Mouse (Mus musculus): ENCODE results near the gene Apba2. TPM values are rescaled to one million over a fixed set of nuclear protein-coding genes. Genes with fewer than 3 reads are reported as not detected.

The Apba2 gene
- total RNA-seq, 2 experiments from 2014 or later: not detected

GRCm38 (mm10) chr7:64709520-64710262, 208.2 kb downstream of the Apba2 start:
- no peak for ATAC-seq (ENCODE audit: poor library complexity, severe bottlenecking)

GRCm38 (mm10) chr7:64716286-64716685, 214.8 kb downstream of the Apba2 start:
- no peak for ATAC-seq (ENCODE audit: poor library complexity, severe bottlenecking)

GRCm38 (mm10) chr7:64723313-64723712, 221.8 kb downstream of the Apba2 start:
- no peak for ATAC-seq (ENCODE audit: poor library complexity, severe bottlenecking)

GRCm38 (mm10) chr7:64724409-64724808, 222.9 kb downstream of the Apba2 start:
- ATAC-seq (ENCODE audit: poor library complexity, severe bottlenecking): no peak

- ATAC-seq (ENCODE audit: poor library complexity, severe bottlenecking): no peak
Observed at GRCm38 (mm10) chr7:64725967-64726695, 224.6 kb downstream of the Apba2 start.

- ATAC-seq (ENCODE audit: poor library complexity, severe bottlenecking): no peak
Observed at GRCm38 (mm10) chr7:64728181-64728591, 226.7 kb downstream of the Apba2 start.

GRCm38 (mm10) chr7:64728816-64729215, 227.3 kb downstream of the Apba2 start:
- no peak for ATAC-seq (ENCODE audit: poor library complexity, severe bottlenecking)

GRCm38 (mm10) chr7:64729785-64730184, 228.3 kb downstream of the Apba2 start:
- no peak for ATAC-seq (ENCODE audit: poor library complexity, severe bottlenecking)

GRCm38 (mm10) chr7:64739131-64739530, 237.6 kb downstream of the Apba2 start:
- ATAC-seq (ENCODE audit: poor library complexity, severe bottlenecking): no peak

- ATAC-seq (ENCODE audit: poor library complexity, severe bottlenecking): peak; percentile 51; the same call in 1 of the 2 replicates
Observed at GRCm38 (mm10) chr7:64741333-64742307, 240.1 kb downstream of the Apba2 start.

GRCm38 (mm10) chr7:64743610-64744009, 242.1 kb downstream of the Apba2 start:
- no peak for ATAC-seq (ENCODE audit: poor library complexity, severe bottlenecking)

- peak; percentile 52; the same call in 1 of the 2 replicates for ATAC-seq (ENCODE audit: poor library complexity, severe bottlenecking)
Observed at GRCm38 (mm10) chr7:64751465-64751864, 250.0 kb downstream of the Apba2 start.

- ATAC-seq (ENCODE audit: poor library complexity, severe bottlenecking): no peak
Observed at GRCm38 (mm10) chr7:64752133-64752532, 250.6 kb downstream of the Apba2 start.

GRCm38 (mm10) chr7:64753678-64754077, 252.2 kb downstream of the Apba2 start:
- no peak for ATAC-seq (ENCODE audit: poor library complexity, severe bottlenecking)

GRCm38 (mm10) chr7:64754161-64754560, 252.7 kb downstream of the Apba2 start:
- ATAC-seq (ENCODE audit: poor library complexity, severe bottlenecking): no peak

- no peak for ATAC-seq (ENCODE audit: poor library complexity, severe bottlenecking)
Observed at GRCm38 (mm10) chr7:64755141-64755540, 253.6 kb downstream of the Apba2 start.

- ATAC-seq (ENCODE audit: poor library complexity, severe bottlenecking): no peak
Observed at GRCm38 (mm10) chr7:64765595-64765994, 264.1 kb downstream of the Apba2 start.

GRCm38 (mm10) chr7:64769768-64770167, 268.3 kb downstream of the Apba2 start:
- no peak for ATAC-seq (ENCODE audit: poor library complexity, severe bottlenecking)

GRCm38 (mm10) chr7:64770779-64771390, 269.4 kb downstream of the Apba2 start:
- no peak for ATAC-seq (ENCODE audit: poor library complexity, severe bottlenecking)

GRCm38 (mm10) chr7:64773465-64773864, 272.0 kb downstream of the Apba2 start:
- ATAC-seq (ENCODE audit: poor library complexity, severe bottlenecking): no peak
